Mouse (Mus musculus) neural tube, embryonic 12.5 days (tissue): ENCODE measurements at regions not wholly inside any gene's neighbourhood (a gene's known extent, or its start where the extent isn't known, plus 50 kb on each side); places are given as distances from the start of the nearest gene placed in this dataset.
A peak's percentile ranks its signal among the peaks of the same experiment; 100 is the strongest.

Experiments used
- ATAC-seq: fragments of 200-750 bp; cut with Nextera tagmentation; 2 replicates; pipeline ENCODE4 v1.8.0; 2017; ENCODE audit warnings: low read depth, mild to moderate bottlenecking, moderate TSS enrichment, moderate library complexity; ENCODE audit not compliant: low FRiP score
- H3K27ac ChIP-seq: fragments of 300-500 bp; sonication (generic); 2 replicates; pipeline ENCODE4 v1.5.1; 2016
- H3K27me3 ChIP-seq: fragments of 300-500 bp; sonication (generic); replicated peaks from 2 replicates; pipeline ENCODE4 v1.6.1; 2016; ENCODE audit warnings: mild to moderate bottlenecking
- H3K36me3 ChIP-seq: fragments of 300-500 bp; sonication (generic); 2 replicates; pipeline ENCODE4 v1.6.1; 2016; ENCODE audit warnings: mild to moderate bottlenecking
- H3K4me1 ChIP-seq: fragments of 300-500 bp; sonication (generic); 2 replicates; pipeline ENCODE4 v1.6.1; 2016
- H3K4me2 ChIP-seq: fragments of 300-500 bp; sonication (generic); replicated peaks from 2 replicates; pipeline ENCODE4 v1.6.1; 2016; ENCODE audit warnings: mild to moderate bottlenecking
- H3K4me3 ChIP-seq: fragments of 300-500 bp; sonication (generic); 2 replicates; pipeline ENCODE4 v1.5.1; 2016
- H3K9ac ChIP-seq: fragments of 300-500 bp; sonication (generic); 2 replicates; pipeline ENCODE4 v1.6.1; 2016; ENCODE audit warnings: mild to moderate bottlenecking
- H3K9me3 ChIP-seq: fragments of 300-500 bp; sonication (generic); 2 replicates; pipeline ENCODE4 v1.6.1; 2016; ENCODE audit warnings: mild to moderate bottlenecking
- WGBS: fragments of 180-500 bp; shearing (Covaris S2); methylation state at CpG from one replicate; pipeline ENCODE4 v1.1.7; 2016; 5-methylcytosine and 5-hydroxymethylcytosine counted together

DNA sequence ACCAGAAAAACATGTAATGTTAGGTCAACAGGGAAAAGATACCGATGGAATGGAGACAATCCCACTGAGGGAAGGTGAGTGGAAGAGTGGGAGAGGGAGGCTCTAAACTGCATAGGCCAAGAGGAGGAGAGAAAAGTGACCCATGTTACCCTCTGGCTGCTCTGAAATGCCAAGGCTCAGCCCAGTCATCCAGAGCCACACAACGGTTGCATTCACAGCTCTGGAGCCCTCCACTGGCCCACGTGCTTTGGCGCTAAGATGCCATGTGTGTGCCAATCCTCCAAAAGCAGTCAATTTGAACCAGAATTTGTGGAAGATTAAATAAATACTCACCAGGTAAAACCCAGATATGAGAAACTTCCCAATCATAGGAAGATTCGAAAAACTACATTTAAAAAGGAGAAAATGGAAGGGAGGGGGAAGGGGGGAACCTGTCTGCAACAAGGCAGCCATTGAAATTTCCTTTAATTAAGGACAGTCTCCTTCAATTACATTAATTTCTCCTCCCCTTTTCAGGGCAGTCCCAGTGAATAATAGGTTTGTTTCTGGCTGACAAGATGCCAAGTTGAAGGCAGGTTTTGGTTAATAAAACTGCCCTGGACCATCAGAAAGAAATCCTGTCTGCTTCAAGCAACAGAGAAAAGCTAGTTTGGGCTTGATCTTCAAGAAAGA is 332.5 kb downstream of the Sorl1 start:
- H3K4me2 ChIP-seq = no peak overlapping the region
- WGBS = 86% methylated on average over 5 of the region's 5 CpGs
- H3K4me3 ChIP-seq = no peak overlapping the region
- no peaks in the 10 kb centered on the region for H3K27me3 ChIP-seq
- no peaks in the 10 kb centered on the region for H3K4me1 ChIP-seq
- no peak for ATAC-seq
- no peaks in the 10 kb centered on the region for H3K36me3 ChIP-seq
- H3K27ac ChIP-seq = no peak overlapping the region
- H3K9me3 ChIP-seq = no peaks in the 10 kb centered on the region
- no peak overlapping the region for H3K9ac ChIP-seq

DNA sequence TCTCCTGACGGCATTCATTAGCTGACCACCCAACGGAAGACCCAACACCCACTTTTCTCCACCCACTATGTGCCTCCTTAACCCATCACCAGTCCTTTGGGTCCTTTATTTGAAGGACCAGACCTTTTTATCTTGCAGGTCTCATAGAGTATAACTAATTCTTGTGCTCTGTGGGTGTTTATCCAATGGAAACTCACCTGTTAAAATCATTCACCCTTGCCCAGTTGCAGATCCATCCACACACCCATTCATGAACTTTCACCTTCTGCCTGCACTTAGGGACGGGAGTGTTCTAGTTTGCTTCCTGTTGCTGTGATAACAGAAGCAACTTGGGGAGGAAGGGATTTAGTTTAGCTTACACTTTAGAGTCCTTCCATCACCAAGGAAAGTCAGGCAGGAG is 339.0 kb downstream of the Sorl1 start:
- Histone ChIP-seq H3K4me1 (no peaks in the 10 kb centered on the region), H3K4me3 (no peak overlapping the region), H3K4me2 (no peak overlapping the region), H3K9me3 (peaks cover 6% of the 10 kb centered on the region), H3K36me3 (no peaks in the 10 kb centered on the region), H3K27me3 (no peaks in the 10 kb centered on the region), H3K9ac (no peak overlapping the region), H3K27ac (no peak overlapping the region)
- WGBS = 77% methylated on average over 3 of the region's 3 CpGs
- no peak for ATAC-seq

DNA sequence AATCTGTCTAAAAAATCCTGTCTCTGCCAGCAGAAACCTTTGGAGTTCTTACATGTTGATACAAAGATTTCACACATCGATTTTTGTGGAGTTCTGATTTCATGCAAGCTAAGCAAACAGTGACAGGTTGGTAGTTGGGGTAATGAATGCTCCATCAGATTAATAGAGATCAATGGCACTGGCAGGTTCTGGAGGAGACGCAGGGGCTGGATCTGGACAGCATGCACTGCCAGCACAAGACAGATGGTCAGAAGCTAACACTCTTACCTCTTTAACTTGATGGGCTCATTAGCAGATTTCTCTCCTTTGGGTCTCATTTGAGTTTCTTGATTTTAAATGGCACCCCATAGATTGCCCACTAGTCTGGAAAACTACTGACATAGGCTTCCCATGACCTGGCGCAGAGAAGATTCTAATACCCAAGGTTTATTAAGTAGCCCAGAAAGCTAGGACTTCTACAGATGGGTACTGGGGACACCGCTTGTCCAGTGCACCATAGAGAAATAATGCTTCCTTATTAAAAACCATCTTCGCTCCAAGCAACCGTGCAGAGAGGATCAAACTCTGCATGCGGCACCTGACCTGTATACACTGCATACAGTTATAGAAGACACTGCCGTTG is 351.7 kb downstream of the Sorl1 start:
- no peak overlapping the region for H3K9ac ChIP-seq
- no peak overlapping the region for H3K4me3 ChIP-seq
- no peak overlapping the region for H3K4me2 ChIP-seq
- no peaks in the 10 kb centered on the region for H3K36me3 ChIP-seq
- H3K27me3 ChIP-seq = no peaks in the 10 kb centered on the region
- H3K9me3 ChIP-seq = no peaks in the 10 kb centered on the region
- no peak for ATAC-seq
- no peak overlapping the region for H3K27ac ChIP-seq
- H3K4me1 ChIP-seq = no peaks in the 10 kb centered on the region
- WGBS = 91% methylated on average over 8 of the region's 8 CpGs

DNA sequence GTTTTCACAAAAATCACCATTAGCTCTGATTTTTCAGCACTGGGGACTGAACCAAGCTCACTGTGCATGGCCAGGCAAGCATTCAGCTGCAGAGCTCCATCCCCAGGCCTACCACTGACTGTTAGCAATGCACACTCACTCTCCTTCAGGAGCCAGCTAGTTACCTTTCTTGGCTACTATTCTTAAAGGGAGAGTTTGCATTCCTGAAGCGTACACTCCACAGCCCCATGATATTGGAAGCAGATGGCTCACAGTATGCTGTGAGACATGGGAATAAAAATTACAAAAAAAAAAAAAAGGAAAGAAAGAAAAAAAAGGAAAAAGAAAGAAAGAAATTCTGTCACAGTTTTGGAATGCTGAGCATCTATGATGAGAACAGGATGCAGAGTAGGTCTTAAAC is 352.8 kb downstream of the Sorl1 start:
- Histone ChIP-seq H3K4me1 (peaks cover 5% of the 10 kb centered on the region), H3K4me3 (no peak overlapping the region), H3K36me3 (no peaks in the 10 kb centered on the region), H3K27ac (no peak overlapping the region), H3K9ac (no peak overlapping the region), H3K4me2 (no peak overlapping the region), H3K9me3 (no peaks in the 10 kb centered on the region), H3K27me3 (no peaks in the 10 kb centered on the region)
- 82% methylated on average over 1 of the region's 1 CpGs for WGBS
- no peak for ATAC-seq

DNA sequence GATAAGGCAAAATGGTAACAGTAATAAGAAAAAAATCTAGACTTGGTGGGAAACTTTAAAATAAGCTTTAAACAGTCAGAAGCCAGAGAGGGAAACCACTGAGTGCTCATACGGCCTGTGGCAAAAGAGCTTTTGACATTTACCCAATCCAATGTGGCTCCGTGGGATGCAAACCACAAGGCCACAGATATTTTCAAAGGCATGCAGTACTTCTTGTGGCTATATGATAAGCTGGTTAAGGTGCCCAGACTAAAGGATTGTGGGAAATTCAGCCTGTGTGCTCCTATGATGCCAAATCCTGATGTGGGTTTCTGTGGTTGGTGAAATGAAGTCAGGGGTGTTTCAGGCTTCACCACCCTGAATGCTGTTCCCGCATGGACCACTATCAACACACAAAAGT is 355.8 kb downstream of the Sorl1 start:
- H3K27ac ChIP-seq = no peak overlapping the region
- H3K4me1 ChIP-seq = peaks cover 10% of the 10 kb centered on the region
- H3K27me3 ChIP-seq = no peaks in the 10 kb centered on the region
- no peak overlapping the region for H3K4me3 ChIP-seq
- no peak overlapping the region for H3K4me2 ChIP-seq
- 90% methylated on average over 3 of the region's 3 CpGs for WGBS
- H3K9me3 ChIP-seq = no peaks in the 10 kb centered on the region
- ATAC-seq = no peak
- H3K9ac ChIP-seq = no peak overlapping the region
- H3K36me3 ChIP-seq = no peaks in the 10 kb centered on the region

DNA sequence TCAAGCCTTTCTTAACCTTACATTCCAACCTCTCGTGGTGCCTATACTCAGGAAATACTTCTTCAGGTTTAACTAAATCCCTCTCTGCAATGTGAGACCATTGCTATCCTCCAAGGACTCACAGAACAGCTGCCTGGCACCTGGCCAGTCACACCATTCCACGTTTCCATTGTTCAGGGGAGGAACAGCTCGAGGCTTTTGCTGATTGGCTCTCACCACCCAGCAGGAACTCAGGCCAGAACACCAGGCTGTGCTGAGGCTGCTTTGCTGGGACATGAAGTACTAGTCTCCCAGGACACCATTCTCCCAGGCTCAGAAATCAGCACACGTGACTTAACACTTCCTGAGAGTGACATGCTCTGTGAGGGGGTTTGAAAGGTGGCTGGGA is 357.6 kb downstream of the Sorl1 start:
- Histone ChIP-seq H3K9me3 (no peaks in the 10 kb centered on the region), H3K27me3 (no peaks in the 10 kb centered on the region), H3K36me3 (no peaks in the 10 kb centered on the region), H3K4me2 (no peak overlapping the region), H3K9ac (no peak overlapping the region), H3K27ac (no peak overlapping the region), H3K4me3 (no peak overlapping the region), H3K4me1 (peaks cover 10% of the 10 kb centered on the region)
- peak; percentile 61 for ATAC-seq
- WGBS = 21% methylated on average over 4 of the region's 4 CpGs

DNA sequence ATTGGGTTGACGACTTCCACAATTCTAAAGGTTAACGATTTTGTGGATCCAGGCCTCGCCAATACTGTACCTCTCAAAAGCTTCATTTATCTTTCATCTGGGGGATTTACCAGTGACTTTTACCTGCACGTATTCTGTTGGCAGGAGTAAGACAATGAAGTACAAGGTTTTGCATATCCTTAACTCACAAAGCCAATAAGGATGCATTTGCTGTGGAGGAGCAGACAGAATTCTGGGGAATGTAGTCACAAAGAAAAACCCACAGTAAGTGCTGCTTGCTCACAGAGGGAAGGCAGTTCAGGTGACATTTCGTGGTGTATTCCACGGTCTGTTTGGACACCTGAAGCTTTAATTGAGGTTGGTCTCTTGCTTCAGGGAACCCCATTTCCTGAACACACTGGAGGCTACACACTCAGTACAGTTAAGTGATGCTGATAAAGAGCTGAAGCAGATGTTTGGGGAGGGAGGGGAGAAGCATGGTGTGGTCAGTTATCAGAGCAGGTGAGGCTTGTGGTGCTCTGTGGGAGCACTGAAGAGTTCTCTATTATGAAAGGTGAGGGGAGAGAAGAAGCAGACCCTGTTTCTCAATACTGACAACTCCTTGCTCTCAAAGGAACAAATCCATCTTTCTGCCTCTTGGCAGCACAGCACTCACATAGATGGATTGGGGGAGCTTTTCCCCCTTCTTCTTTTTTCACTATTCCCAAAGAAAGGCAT is 358.1 kb downstream of the Sorl1 start:
- Histone ChIP-seq H3K4me2 (no peak overlapping the region), H3K27ac (no peak overlapping the region), H3K27me3 (no peaks in the 10 kb centered on the region), H3K9ac (no peak overlapping the region), H3K4me1 (peaks cover 10% of the 10 kb centered on the region), H3K4me3 (no peak overlapping the region), H3K9me3 (no peaks in the 10 kb centered on the region), H3K36me3 (no peaks in the 10 kb centered on the region)
- no peak for ATAC-seq
- 87% methylated on average over 6 of the region's 6 CpGs for WGBS

DNA sequence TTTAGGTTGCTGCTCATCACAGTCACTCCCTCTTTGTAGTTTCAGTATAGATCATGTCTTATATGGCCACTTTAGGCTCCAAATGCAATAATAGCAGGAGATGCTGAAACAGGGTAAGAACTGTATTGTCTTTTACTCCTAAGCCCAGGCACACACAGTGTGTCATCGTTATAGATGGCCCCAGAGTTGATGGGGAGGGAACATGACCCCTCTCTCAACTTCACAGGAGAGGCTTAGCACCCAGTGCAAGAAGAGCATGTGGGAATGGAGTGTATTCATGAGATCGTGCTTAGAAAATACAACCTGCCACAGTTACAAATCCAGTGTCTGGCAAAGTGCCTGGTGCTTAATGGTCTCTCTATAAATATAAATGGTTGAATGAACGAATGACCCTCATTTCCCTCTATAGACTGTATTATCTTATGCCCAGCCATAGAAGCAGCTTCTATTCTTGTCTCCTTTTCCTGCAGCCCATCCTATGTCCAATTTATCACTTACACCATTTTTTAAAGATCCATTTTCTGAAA is 363.0 kb downstream of the Sorl1 start:
- ATAC-seq = peak; percentile 61; the same call in 1 of the 2 replicates

DNA sequence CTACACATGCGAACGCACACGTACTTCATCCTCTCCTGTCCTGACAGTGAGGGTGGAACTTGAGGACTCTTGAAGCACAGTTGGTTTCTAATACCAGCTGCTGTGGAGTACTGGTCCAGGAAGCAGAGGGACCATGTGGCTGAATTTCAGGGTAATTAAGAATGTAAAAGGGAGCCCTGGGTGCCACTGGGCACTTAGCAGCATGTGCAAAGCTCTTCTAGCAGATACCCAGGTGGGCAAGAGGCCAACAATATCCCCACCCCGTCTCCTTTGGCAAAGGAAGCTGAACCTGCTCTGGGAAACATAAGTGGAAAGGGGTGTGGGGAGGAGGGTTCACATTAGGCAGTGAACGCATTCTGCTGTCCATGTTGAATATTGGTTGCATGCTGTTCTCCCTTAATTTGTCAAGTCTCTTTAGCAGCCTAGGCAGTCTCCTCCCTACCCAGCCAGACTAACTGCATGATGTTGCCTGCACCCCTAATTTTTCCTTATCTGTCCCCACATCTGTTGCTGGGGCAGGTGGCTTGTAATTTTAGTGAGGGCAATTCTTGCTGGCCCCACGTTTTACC is 369.6 kb downstream of the Sorl1 start:
- Histone ChIP-seq H3K4me3 (no peak overlapping the region), H3K9me3 (no peaks in the 10 kb centered on the region), H3K4me1 (no peaks in the 10 kb centered on the region), H3K27me3 (no peaks in the 10 kb centered on the region), H3K9ac (no peak overlapping the region), H3K4me2 (no peak overlapping the region), H3K27ac (no peak overlapping the region), H3K36me3 (no peaks in the 10 kb centered on the region)
- no peak for ATAC-seq
- 73% methylated on average over 6 of the region's 6 CpGs for WGBS

More for the DNA sequence above, 363.0 kb downstream of the Sorl1 start:
- WGBS = 36% methylated on average over 3 of the region's 3 CpGs
- H3K4me1 ChIP-seq = peaks cover 3% of the 10 kb centered on the region
- H3K27ac ChIP-seq = no peak overlapping the region
- no peak overlapping the region for H3K4me2 ChIP-seq
- H3K4me3 ChIP-seq = no peak overlapping the region
- no peaks in the 10 kb centered on the region for H3K9me3 ChIP-seq
- no peaks in the 10 kb centered on the region for H3K36me3 ChIP-seq
- no peaks in the 10 kb centered on the region for H3K27me3 ChIP-seq
- H3K9ac ChIP-seq = no peak overlapping the region

DNA sequence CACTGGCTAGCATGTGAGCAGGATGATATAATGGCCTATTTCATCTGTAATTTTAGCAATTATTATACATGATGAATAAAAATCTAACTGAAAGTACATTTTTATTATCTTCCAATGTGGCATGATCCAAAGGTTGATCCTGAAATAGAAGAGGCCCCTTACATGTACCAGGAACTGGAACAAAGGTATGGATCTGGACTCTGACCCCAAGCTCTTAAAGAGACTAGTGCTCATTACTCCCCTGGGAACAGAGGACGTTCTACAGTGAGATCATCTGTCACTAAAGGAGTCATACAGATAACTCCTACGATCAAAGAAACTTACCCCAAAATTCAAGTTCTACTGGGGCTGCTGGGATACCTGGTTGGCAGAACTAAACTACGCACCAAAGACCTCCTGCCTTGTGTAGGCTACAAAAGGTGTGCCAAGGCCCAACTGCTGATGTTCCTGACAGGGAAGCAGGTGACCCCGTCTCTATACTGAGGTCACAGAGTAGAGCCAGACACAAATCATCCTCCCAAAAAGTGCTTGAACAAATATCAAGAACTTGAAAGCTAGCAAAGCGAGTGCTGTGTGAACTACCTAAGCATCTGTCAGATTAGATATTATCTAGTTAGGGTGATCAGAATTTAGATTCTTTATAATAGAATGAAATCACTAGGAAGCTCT is 378.0 kb downstream of the Sorl1 start:
- no peak overlapping the region for H3K27ac ChIP-seq
- no peak overlapping the region for H3K9ac ChIP-seq
- H3K27me3 ChIP-seq = no peaks in the 10 kb centered on the region
- no peak for ATAC-seq
- H3K4me3 ChIP-seq = no peak overlapping the region
- H3K9me3 ChIP-seq = no peaks in the 10 kb centered on the region
- H3K4me2 ChIP-seq = no peak overlapping the region
- H3K4me1 ChIP-seq = no peaks in the 10 kb centered on the region
- WGBS = 84% methylated on average over 5 of the region's 5 CpGs
- no peaks in the 10 kb centered on the region for H3K36me3 ChIP-seq

DNA sequence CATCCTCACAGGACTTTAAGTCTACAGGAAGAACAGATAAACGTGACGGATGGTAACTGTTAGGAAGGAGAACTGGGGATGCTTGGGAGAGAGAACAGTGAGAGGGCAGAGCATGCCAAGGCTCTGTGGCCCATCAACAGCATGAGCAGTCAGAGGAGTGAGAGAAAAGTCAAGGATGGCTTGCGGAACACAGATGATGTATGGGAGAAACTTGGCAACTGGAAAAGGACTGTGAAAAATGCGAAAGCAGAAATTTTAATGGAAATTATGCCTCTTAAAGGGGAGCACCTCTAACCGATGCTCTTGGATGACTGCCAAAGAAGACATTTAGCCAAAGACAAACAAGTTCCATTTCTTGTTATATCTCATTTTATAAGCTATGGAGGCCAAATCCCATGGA is 382.6 kb downstream of the Sorl1 start:
- ATAC-seq = no peak

DNA sequence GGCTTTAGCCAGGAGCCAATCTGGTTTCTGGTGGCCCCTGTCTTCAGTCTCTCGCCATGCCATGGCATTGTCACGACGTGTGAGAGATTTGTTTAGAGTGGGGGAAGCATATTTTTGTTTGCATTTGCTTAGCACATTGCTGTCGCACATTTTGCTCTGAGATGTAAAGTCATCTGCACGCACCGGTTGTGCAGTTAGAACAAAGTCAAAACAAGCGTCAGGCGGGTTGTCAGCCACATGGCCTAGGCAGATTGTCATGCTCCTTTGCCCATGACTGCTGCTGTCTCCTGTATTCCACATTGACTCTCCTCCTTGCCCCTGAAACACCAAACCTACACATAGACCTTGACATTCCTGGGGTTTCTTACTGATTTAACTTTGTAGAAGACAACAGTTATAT is 383.6 kb downstream of the Sorl1 start:
- Histone ChIP-seq H3K4me1 (peaks cover 15% of the 10 kb centered on the region; the same call in 1 of the 2 replicates), H3K9ac (no peak overlapping the region), H3K36me3 (no peaks in the 10 kb centered on the region), H3K27ac (no peak overlapping the region), H3K9me3 (no peaks in the 10 kb centered on the region), H3K4me2 (no peak overlapping the region), H3K4me3 (no peak overlapping the region), H3K27me3 (no peaks in the 10 kb centered on the region)
- no peak for ATAC-seq
- WGBS = 92% methylated on average over 8 of the region's 8 CpGs

More for the DNA sequence above, 382.6 kb downstream of the Sorl1 start:
- Histone ChIP-seq H3K4me2 (no peak overlapping the region), H3K27me3 (no peaks in the 10 kb centered on the region), H3K4me3 (no peak overlapping the region), H3K9me3 (no peaks in the 10 kb centered on the region), H3K27ac (no peak overlapping the region), H3K4me1 (peaks cover 13% of the 10 kb centered on the region; the same call in 1 of the 2 replicates), H3K9ac (no peak overlapping the region), H3K36me3 (no peaks in the 10 kb centered on the region)
- 88% methylated on average over 5 of the region's 5 CpGs for WGBS
